Mouse (Mus musculus) cortical plate, adult 2 months (tissue): ENCODE data around the gene Csta1.
"Not testable (repeated sequence)": the region's sequence is repeated elsewhere in the genome, so short reads cannot be mapped to it uniquely, and the experiment has no call there.

Source experiments
- CTCF ChIP-seq: fragments of 200-500 bp; IDR thresholded peaks from 2 replicates; pipeline ENCODE4 v1.5.1; 2011; ENCODE audit warnings: mild to moderate bottlenecking, control low read depth, low read length; ENCODE audit not compliant: insufficient read depth; ENCODE audit errors: extremely low read depth
- POLR2A ChIP-seq: fragments of 200-500 bp; IDR thresholded peaks from 2 replicates; pipeline ENCODE4 v1.6.1; 2011; ENCODE audit warnings: mild to moderate bottlenecking, low read length, control low read depth; ENCODE audit not compliant: insufficient read depth; ENCODE audit errors: extremely low read depth

DNA sequence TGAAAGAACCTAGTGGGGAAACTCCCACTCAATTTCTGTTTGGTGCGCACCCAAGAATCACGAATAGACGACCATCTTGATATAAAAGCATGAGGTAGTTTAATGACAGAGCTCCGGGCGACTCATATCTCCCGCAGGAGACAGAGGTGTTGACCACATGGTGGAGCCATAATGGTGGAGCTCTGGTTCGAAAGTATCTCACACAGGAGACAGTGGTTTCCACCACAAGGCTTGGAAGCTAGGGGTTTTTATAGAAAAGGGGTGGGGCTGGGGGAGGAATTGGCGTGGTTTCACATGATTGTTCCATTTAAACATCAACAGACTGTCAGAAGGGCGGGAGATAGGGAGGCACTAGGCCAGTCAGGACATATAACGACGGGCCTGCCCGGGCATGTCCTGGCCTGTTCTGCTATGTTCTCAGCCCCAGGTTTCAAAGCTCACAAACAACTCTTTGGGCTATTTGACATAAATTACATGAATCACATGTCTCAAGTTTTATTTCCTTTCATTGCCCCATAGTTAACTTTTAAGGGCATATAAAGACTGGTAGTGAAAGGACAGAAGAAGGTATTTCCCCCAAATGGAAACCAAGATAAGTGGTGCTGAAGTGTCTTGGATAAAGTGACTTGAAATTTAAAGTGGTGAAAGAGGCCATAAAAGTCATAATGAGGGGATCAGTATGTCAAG lies 33.1 kb downstream of the Csta1 start:
- TF ChIP-seq POLR2A, CTCF: not testable (repeated sequence)
